Mouse (Mus musculus) CH12.LX (cell line): ENCODE data around the gene Maats1. TPM values are rescaled to one million over a fixed set of nuclear protein-coding genes. Genes with fewer than 3 reads are reported as not detected.

Source experiments
- DNase-seq: peaks from one replicate; pipeline ENCODE4 v3.0.0-alpha.2; 2013; ENCODE audit errors: extremely low read depth
- H3K27ac ChIP-seq: 2 replicates; pipeline ENCODE4 v1.5.1; 2012; ENCODE audit warnings: low read depth, mild to moderate bottlenecking, control low read depth, moderate library complexity; ENCODE audit not compliant: insufficient read depth
- H3K27me3 ChIP-seq: replicated peaks from 2 replicates; pipeline ENCODE3; 2012; ENCODE audit warnings: inconsistent platforms
- H3K36me3 ChIP-seq, 2 experiments: replicated peaks in 1 of 2; 2 replicates each; pipeline versions ENCODE3 to v1.6.1; 2012; ENCODE audit warnings: inconsistent platforms in 1 of 2, low read length in 1 of 2, mild to moderate bottlenecking in 1 of 2, mixed read lengths in 1 of 2, moderate library complexity in 1 of 2; ENCODE audit not compliant: control insufficient read depth in 1 of 2, insufficient read depth in 1 of 2
- H3K4me1 ChIP-seq, 2 experiments: 2 replicates each; pipeline ENCODE4 v1.6.1; 2012; ENCODE audit warnings: inconsistent platforms in 1 of 2, moderate library complexity in 1 of 2; ENCODE audit not compliant: insufficient read depth in 2 of 2, control insufficient read depth in 1 of 2
- H3K4me2 ChIP-seq: 2 replicates; pipeline ENCODE4 v1.6.1; 2012; ENCODE audit warnings: low read depth, mild to moderate bottlenecking, control low read depth; ENCODE audit not compliant: poor library complexity, insufficient read depth, severe bottlenecking
- H3K4me3 ChIP-seq, 3 experiments: fragments of 150-350 bp in 1 of 3; sonication (generic) in 1 of 3; replicated peaks in 1 of 3; 2 replicates each; pipeline versions ENCODE3 to v1.5.1; 2011 to 2012; ENCODE audit warnings: low read depth in 2 of 3, low read length in 2 of 3, mild to moderate bottlenecking in 2 of 3, moderate library complexity in 2 of 3, control low read depth in 1 of 3, improper control_type of control experiment in 1 of 3, inconsistent platforms in 1 of 3, mixed read lengths in 1 of 3; ENCODE audit not compliant: poor library complexity in 1 of 3
- H3K79me2 ChIP-seq: replicated peaks from 2 replicates; pipeline ENCODE4 v1.6.1; 2012; ENCODE audit warnings: mild to moderate bottlenecking, moderate library complexity; ENCODE audit not compliant: control insufficient read depth, poor library complexity, insufficient read depth, severe bottlenecking; ENCODE audit errors: extremely low read depth
- H3K9ac ChIP-seq: 2 replicates; pipeline ENCODE4 v1.6.1; 2012; ENCODE audit warnings: low read depth, mild to moderate bottlenecking, control low read depth, moderate library complexity; ENCODE audit not compliant: insufficient read depth
- H3K9me3 ChIP-seq: replicated peaks from 2 replicates; pipeline ENCODE3; 2012; ENCODE audit warnings: low read length, inconsistent platforms, mixed read lengths
- BHLHE40 ChIP-seq: IDR thresholded peaks from 2 replicates; pipeline ENCODE4 v1.6.1; 2011; ENCODE audit warnings: mild to moderate bottlenecking, low read depth, low read length, improper control_type of control experiment
- CTCF ChIP-seq, 2 experiments: IDR thresholded peaks in 1 of 2; conservative IDR thresholded peaks in 1 of 2; 2 replicates each; pipeline ENCODE4 v1.5.1; 2011 to 2012; ENCODE audit warnings: low read depth in 2 of 2, low read length in 2 of 2, improper control_type of control experiment in 1 of 2, inconsistent platforms in 1 of 2, mild to moderate bottlenecking in 1 of 2, moderate library complexity in 1 of 2
- EP300 ChIP-seq: IDR thresholded peaks from 2 replicates; pipeline ENCODE4 v1.6.1; 2011; ENCODE audit warnings: low read length, improper control_type of control experiment
- ETS1 ChIP-seq: conservative IDR thresholded peaks from 2 replicates; pipeline ENCODE4 v1.6.1; 2012; ENCODE audit warnings: low read depth, mild to moderate bottlenecking, inconsistent platforms, low read length, improper control_type of control experiment, moderate library complexity
- IRF4 ChIP-seq: IDR thresholded peaks from 2 replicates; pipeline ENCODE4 v1.6.1; 2014; ENCODE audit warnings: low read depth, mild to moderate bottlenecking, inconsistent platforms, low read length, improper control_type of control experiment
- JUN ChIP-seq: IDR thresholded peaks from 2 replicates; pipeline ENCODE4 v1.6.1; 2011; ENCODE audit warnings: low read depth, mild to moderate bottlenecking, low read length, improper control_type of control experiment, moderate library complexity; ENCODE audit not compliant: insufficient read depth
- JUND ChIP-seq: conservative IDR thresholded peaks from 2 replicates; pipeline ENCODE4 v1.6.1; 2011; ENCODE audit warnings: low read depth, low read length, improper control_type of control experiment
- MAX ChIP-seq: IDR thresholded peaks from 2 replicates; pipeline ENCODE4 v1.6.1; 2011; ENCODE audit warnings: low read length, improper control_type of control experiment
- MXI1 ChIP-seq: IDR thresholded peaks from 2 replicates; pipeline ENCODE4 v1.6.1; 2011; ENCODE audit warnings: mild to moderate bottlenecking, low read depth, low read length, improper control_type of control experiment
- NRF1 ChIP-seq: IDR thresholded peaks from 2 replicates; pipeline ENCODE4 v1.6.1; 2014; ENCODE audit warnings: low read depth, mild to moderate bottlenecking, inconsistent platforms, low read length, improper control_type of control experiment, moderate library complexity
- RAD21 ChIP-seq: IDR thresholded peaks from 2 replicates; pipeline ENCODE4 v1.6.1; 2011; ENCODE audit warnings: low read depth, mild to moderate bottlenecking, low read length, improper control_type of control experiment, moderate library complexity
- SMC3 ChIP-seq: IDR thresholded peaks from 2 replicates; pipeline ENCODE4 v1.6.1; 2011; ENCODE audit warnings: low read depth, low read length, improper control_type of control experiment
- UBTF ChIP-seq: IDR thresholded peaks from 2 replicates; pipeline ENCODE4 v1.6.1; 2012; ENCODE audit warnings: low read depth, mild to moderate bottlenecking, inconsistent platforms, low read length, improper control_type of control experiment, moderate library complexity
- USF1 ChIP-seq: IDR thresholded peaks from 2 replicates; pipeline ENCODE4 v1.6.1; 2014; ENCODE audit warnings: low read depth, mild to moderate bottlenecking, inconsistent platforms, low read length, improper control_type of control experiment
- USF2 ChIP-seq: conservative IDR thresholded peaks from 2 replicates; pipeline ENCODE4 v1.6.1; 2011; ENCODE audit warnings: low read depth, low read length, improper control_type of control experiment
- ZKSCAN1 ChIP-seq: IDR thresholded peaks from 2 replicates; pipeline ENCODE4 v1.6.1; 2012; ENCODE audit warnings: low read depth, inconsistent platforms, low read length, improper control_type of control experiment, borderline replicate concordance
- dilution Hi-C: fragments of 300-500 bp; cut with MboI; formaldehyde crosslinking; loops from 2 replicates; pipeline ENCODE4 v1.14.3; 2020; ENCODE audit warnings: low sequenced_read_pairs; ENCODE audit not compliant: extremely low pct_unique_long_range_greater_than_20kb, extremely low pct_ligation_motif_present
- in situ Hi-C: fragments of 300-500 bp; cut with MboI; formaldehyde crosslinking; loops from 3 replicates; pipeline ENCODE4 v1.14.3; 2019; ENCODE audit warnings: low sequenced_read_pairs, low pct_ligation_motif_present, low pct_unique_long_range_greater_than_20kb, mixed read lengths
- polyA plus RNA-seq: library from polyadenylated mRNA; unstranded; fragments of >175 nt; gene quantifications from 2 replicates; pipeline ENCODE4 v1.2.1, GENCODE M21; 2012; ENCODE audit warnings: low read depth; ENCODE audit not compliant: insufficient read length
- total RNA-seq, 2 experiments: library from RNA; depleted of rRNA; stranded (reverse); fragments of 300-350 nt in 1 of 2; fragments of >200 nt in 1 of 2; gene quantifications; 2 replicates each; pipeline ENCODE4 v1.2.3; 2012 to 2014

The Maats1 gene
- 3.9 TPM in 2 replicates for total RNA-seq (2012; rRNA removed)
- 1.7 and 1.9 TPM in 2 replicates for total RNA-seq (2014; rRNA removed)
- 2.0 and 2.9 TPM in 2 replicates for polyA plus RNA-seq

DNA sequence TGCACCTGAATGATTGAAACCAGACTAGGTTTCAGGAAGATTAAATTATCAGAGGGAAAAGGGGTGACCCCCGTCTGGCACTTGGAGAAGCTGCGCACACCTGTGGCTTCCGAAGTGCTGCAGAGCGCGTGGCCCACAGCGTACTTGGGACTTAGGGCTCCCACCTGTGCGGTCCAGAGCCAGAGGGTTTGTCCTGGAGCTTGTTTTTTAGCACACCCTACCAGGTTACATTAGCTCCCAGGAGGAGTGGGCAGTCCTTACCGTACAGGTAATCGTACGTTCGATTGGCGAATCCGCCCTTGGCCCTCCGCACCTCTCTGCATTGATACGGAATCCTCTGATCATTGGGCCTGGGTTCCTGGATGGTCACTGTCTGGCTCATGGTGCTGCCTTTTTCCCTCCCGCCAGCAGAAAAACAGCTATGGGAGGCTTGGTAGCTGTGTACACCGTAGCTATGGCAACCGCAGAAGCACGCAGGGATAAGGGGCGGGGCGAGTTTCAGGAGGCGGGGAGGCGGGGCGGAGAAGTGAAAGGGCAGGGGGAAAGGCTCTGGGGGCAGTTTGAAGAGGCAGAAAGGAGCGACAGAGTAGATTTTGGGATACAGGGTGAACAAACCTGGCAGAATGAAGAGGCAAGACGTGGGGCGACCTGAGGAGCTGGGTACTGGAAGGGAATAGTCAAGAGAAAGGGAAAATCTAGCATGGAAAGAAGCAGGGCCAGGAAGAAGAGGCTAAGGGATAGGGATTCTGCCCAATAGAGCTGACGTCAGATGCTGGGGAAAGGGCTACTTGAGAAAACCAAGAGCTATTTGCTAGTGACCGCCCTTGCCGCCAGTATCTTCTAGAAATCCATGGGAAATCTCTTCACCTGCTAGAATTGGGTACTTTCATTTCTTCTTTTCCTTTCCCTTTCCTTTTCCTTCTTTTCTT is at the start of gene Maats1:
TSS of gene Maats1 (minus strand) at position 748 of the 929 bp plus-strand sequence.
- in situ Hi-C loops (loop anchor here (25.0 kb wide), 2 partner anchors 371 to 696 kb away; partner anchors contain the start of gene Arhgap31), dilution Hi-C loops (no loop called here)
- no peak within 1 kb of the TSS for H3K4me2 ChIP-seq
- no peaks in the 10 kb centered on the region for H3K79me2 ChIP-seq
- no peaks in the 10 kb centered on the region for H3K9me3 ChIP-seq
- no peak within 1 kb of the TSS for H3K4me3 ChIP-seq
- H3K27me3 ChIP-seq = no peaks in the 10 kb centered on the region
- H3K4me1 ChIP-seq = peaks cover 6 to 22% of the 10 kb centered on the region in 2 experiments; a peak in 3 of 4 replicates
- no peak within 1 kb of the TSS for H3K9ac ChIP-seq
- TF ChIP-seq RAD21 = no peak
- TF ChIP-seq ZKSCAN1 = no peak
- TF ChIP-seq MXI1 = peak; percentile 49; the same call in 1 of the 2 replicates
- H3K27ac ChIP-seq = no peak within 1 kb of the TSS
- no peaks in the 10 kb centered on the region for H3K36me3 ChIP-seq
- no peak for DNase-seq

DNA sequence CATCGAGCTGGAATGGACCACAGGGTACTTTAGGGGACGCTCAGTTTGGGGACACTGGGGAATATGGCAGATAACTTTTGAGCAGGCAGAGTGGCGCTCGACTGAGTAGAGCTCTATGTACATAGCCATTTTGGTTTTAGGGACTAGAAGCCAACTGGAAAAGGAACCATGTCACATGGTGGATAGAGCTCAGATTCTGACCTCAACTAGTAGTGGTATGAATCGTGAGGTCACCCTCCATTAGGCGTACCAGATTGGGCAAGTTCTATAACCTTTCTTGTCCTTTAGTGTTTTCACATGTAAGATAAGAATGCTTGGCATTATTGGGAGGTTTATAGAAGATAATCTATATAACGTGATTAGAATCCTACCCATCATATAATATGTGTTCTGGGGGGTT is 48.4 kb upstream of the Maats1 start:
- Histone ChIP-seq H3K27ac (peak overlapping the region; percentile 18), H3K27me3 (no peaks in the 10 kb centered on the region), H3K4me3 (no peak overlapping the region), H3K9ac (no peak overlapping the region), H3K4me2 (no peak overlapping the region), H3K9me3 (no peaks in the 10 kb centered on the region), H3K36me3 (no peaks in the 10 kb centered on the region), H3K4me1 (peaks cover 38 to 70% of the 10 kb centered on the region in 2 experiments), H3K79me2 (0 out of 2 replicates have a peak, but pooled peaks cover 2% of the 10 kb centered on the region)
- no peak for DNase-seq
- TF ChIP-seq BHLHE40 (peak; percentile 44; the same call in 1 of the 2 replicates), MAX (peak; percentile 61), JUN (peak; percentile 79; the same call in 1 of the 2 replicates), NRF1 (no peak), USF1 (peak; percentile 15; the same call in 1 of the 2 replicates), EP300 (peak; percentile 72), UBTF (no peak), SMC3 (no peak), USF2 (peak; percentile 26; the same call in 1 of the 2 replicates), CTCF (conservative IDR thresholded peaks at IDR 0.05 in 1 of 2, IDR thresholded peaks at IDR 0.05 in 1 of 2; ENCODE audit: low read depth in 2 of 2, low read length in 2 of 2) (no peak), IRF4 (peak; percentile 80), JUND (peak; percentile 65; the same call in 1 of the 2 replicates), ETS1 (peak; percentile 13; the same call in 1 of the 2 replicates), MXI1 (no peak)
- dilution Hi-C loops = no loop called here
- in situ Hi-C loops = no loop called here
